Mouse (Mus musculus): Measurements from ENCODE around the gene Mchr1.

Mchr1 gene

GRCm38 (mm10) chr15:81278699-81279098 is 43.4 kb downstream of the Mchr1 start:
- no peak for DNase-seq

GRCm38 (mm10) chr15:81284121-81284734 is 48.9 kb downstream of the Mchr1 start:
- DNase-seq: no peak

Measured in liver (tissue).